Mouse (Mus musculus): ENCODE data around the gene Pde10a.

- no peak for TF ChIP-seq CTCF (IDR thresholded peaks at IDR 0.05; ENCODE audit: low read depth, low read length)
- TF ChIP-seq POLR2A (IDR thresholded peaks at IDR 0.05; ENCODE audit: extremely low read depth, insufficient read depth, low read length) = no peak
Measured at GRCm38 (mm10) chr17:8621906-8622305, 96.7 kb downstream of the Pde10a start.
